Mouse (Mus musculus): ENCODE results near the gene Pgam2.

The Pgam2 gene

DNA sequence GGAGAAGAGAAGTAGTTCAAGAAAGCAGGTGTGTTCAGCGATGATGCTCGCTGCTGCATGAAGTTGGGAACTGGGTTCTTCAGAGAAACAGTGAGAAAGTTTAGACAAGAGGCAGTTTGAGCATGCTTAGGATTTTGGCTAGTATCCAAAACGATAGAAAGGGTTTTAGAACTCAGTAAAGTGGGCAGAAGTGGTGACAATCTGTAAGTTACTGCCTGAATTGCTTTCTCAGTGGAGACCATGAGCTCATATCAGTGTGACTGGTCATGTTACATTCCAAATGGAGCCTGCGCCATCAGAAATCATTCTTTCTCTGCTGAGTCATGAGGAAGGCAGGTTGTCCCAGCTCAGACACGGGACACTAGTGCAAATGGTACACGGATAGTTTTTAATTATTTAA is 37.5 kb downstream of the Pgam2 start:
- DNase-seq (ENCODE audit: low read depth, low spot score): no peak

DNA sequence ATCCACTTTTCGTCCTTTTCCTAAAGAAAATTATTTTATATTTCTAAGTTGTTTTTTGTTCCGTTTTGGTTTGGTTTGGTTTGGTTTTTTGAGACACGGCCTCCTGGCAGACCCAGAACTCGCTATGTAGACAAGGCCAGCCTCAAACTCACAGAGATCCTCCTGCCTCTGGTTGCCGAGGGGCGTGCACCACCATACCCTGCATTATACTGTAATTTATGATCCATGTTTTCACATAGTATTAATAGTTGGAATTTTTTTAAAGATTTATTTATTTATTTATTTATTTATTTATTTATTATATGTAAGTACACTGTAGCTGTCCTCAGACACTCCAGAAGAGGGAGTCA is 40.9 kb downstream of the Pgam2 start:
- DNase-seq (ENCODE audit: low read depth, low spot score): peak; percentile 27

DNA sequence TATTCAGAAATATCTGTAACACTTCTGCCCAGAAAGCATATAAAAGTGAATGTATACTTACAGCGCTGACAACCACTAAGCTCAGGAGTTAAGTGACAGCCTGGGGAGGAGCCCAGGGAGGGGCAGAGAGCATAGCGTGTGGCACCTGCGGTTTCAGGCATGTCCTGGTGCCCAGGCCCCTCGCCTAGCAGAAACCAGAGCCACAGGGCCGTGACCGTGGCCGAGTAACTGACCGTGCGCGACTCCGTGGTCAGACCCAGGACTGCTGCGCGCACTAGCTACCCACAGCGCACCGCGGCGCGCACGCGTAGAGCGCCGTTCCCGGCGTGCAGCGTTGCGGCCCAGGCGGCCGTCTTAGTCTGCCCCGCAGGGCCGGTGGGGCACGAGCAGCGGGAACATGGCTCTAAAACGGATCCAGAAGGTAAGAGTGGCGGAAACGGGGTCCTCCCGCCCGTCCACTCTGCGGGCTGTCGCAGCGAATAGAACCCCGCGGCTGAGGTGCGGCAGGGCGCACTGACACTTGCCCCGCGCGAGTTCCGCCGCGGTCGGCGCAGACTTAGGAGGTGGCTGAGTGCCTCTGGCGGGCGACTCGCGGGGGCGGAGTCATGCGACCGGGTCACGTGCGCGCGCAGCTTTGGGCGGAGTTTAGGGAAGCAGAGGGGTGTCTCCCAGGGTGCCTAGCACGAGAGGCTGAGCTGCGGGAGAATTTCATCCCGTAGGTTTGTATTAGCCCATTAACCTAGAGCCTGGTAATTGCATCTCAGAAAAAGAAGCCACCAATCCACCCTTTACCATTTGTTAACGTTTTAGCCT is 41.5 kb downstream of the Pgam2 start, which contains the start of gene Urgcp:
TSS of gene Urgcp (minus strand) at position 557 of the 813 bp plus-strand sequence.
- DNase-seq (ENCODE audit: low read depth, low spot score): peak; percentile 96

DNA sequence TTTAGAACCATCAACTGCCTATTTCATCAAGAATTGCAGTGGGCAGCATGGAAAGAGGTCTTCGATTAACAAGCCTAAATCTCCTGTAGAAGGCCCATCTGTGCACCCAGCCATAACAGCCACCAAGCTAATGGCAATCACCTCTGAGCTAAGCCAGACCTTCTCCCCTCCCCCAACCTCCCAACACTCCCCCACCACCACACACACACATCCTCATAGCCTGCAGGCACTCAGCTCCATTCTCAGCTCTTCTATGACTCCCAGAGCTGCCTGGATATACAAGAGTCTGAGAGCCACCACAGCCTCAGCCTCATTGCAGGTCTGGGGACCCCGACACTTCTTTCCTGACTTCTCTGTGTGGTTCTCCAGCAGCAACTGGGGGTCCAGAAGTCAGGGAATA is 49.8 kb downstream of the Pgam2 start:
- no peak for DNase-seq (ENCODE audit: low read depth, low spot score)
